Mouse (Mus musculus) right cerebral cortex, postnatal 25 days (tissue): ENCODE data around the gene Tppp2.

Source experiments
- DNase-seq: peaks from one replicate; pipeline ENCODE4 v3.0.0; 2022

The Tppp2 gene

DNA sequence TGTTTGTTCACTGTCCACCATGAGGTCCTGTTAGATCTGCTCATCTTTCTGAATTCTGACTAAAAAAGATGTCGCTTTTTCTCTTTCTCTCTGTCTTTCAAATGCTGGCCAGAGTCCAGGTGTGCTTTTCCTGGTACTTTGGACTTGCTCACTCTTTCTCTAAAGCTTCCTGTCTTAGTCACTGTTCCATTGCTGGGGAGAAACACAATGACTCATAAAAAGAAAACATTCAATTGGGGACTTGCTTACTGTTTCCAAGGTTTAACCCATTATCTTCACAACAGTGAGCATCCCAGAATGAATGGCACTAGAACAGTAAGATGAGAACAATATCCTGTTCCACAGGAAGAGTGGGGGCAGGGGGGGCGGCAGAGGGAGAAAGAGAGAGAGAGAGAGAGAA lies 42.1 kb downstream of the Tppp2 start:
- no peak for DNase-seq

DNA sequence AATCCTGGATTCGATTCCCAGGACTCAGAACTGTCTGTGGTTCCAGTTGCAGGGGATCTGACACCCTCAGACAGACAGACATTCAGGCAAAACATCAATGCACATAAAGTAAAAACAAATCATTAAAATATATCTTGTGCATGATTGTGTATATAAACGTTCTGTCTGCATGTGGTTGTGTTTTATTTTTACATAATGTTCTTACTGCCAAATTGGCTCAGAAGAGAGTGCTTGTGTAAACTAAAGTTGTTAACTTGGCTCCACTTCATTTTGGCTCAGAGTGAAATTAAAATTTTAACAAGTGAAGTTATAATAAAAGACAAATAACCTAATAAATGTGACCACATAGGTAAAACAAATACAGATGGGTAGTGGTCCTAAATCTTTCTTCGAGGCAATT lies 49.2 kb downstream of the Tppp2 start:
- DNase-seq: no peak
